Mouse (Mus musculus): ENCODE data around the gene Prr12.
A peak's percentile ranks its signal among the peaks of the same experiment; 100 is the strongest.

The Prr12 gene

GRCm38 (mm10) chr7:45051601-45051974, 1.1 kb downstream of the Prr12 start:
- DNase-seq (ENCODE audit: low read depth, low spot score): no peak

- DNase-seq (ENCODE audit: low read depth, low spot score): peak; percentile 81
Measured at GRCm38 (mm10) chr7:45050945-45051600, 1.6 kb downstream of the Prr12 start.

GRCm38 (mm10) chr7:45048923-45049657, 3.6 kb downstream of the Prr12 start:
- no peak for DNase-seq (ENCODE audit: low read depth, low spot score)

GRCm38 (mm10) chr7:45048001-45048890, 4.4 kb downstream of the Prr12 start:
- DNase-seq (ENCODE audit: low read depth, low spot score): no peak

- no peak for DNase-seq (ENCODE audit: low read depth, low spot score)
Measured at GRCm38 (mm10) chr7:45047491-45047890, 5.2 kb downstream of the Prr12 start.

GRCm38 (mm10) chr7:45046853-45047350, 5.8 kb downstream of the Prr12 start:
- DNase-seq (ENCODE audit: low read depth, low spot score): no peak

GRCm38 (mm10) chr7:45045741-45046140, 6.9 kb downstream of the Prr12 start:
- DNase-seq (ENCODE audit: low read depth, low spot score): no peak

- no peak for DNase-seq (ENCODE audit: low read depth, low spot score)
Measured at GRCm38 (mm10) chr7:45043307-45043706, 9.4 kb downstream of the Prr12 start.

GRCm38 (mm10) chr7:45040851-45041250, 11.8 kb downstream of the Prr12 start:
- no peak for DNase-seq (ENCODE audit: low read depth, low spot score)

- DNase-seq (ENCODE audit: low read depth, low spot score): no peak
Measured at GRCm38 (mm10) chr7:45038411-45038810, 14.3 kb downstream of the Prr12 start.

GRCm38 (mm10) chr7:45037720-45038361, 14.8 kb downstream of the Prr12 start:
- DNase-seq (ENCODE audit: low read depth, low spot score): no peak

- DNase-seq (ENCODE audit: low read depth, low spot score): no peak
Measured at GRCm38 (mm10) chr7:45036702-45037101, 16.0 kb downstream of the Prr12 start.

GRCm38 (mm10) chr7:45035631-45036030, 17.1 kb downstream of the Prr12 start:
- no peak for DNase-seq (ENCODE audit: low read depth, low spot score)

GRCm38 (mm10) chr7:45033722-45034359, 18.8 kb downstream of the Prr12 start:
- DNase-seq (ENCODE audit: low read depth, low spot score): no peak

- DNase-seq (ENCODE audit: low read depth, low spot score): no peak
Measured at GRCm38 (mm10) chr7:45030857-45031256, 21.8 kb downstream of the Prr12 start.

GRCm38 (mm10) chr7:45029995-45030394, 22.7 kb downstream of the Prr12 start:
- no peak for DNase-seq (ENCODE audit: low read depth, low spot score)

- DNase-seq (ENCODE audit: low read depth, low spot score): no peak
Measured at GRCm38 (mm10) chr7:45028351-45028750, 24.3 kb downstream of the Prr12 start.

GRCm38 (mm10) chr7:45027761-45028160, 24.9 kb downstream of the Prr12 start:
- DNase-seq (ENCODE audit: low read depth, low spot score): no peak

- DNase-seq (ENCODE audit: low read depth, low spot score): no peak
Measured at GRCm38 (mm10) chr7:45026256-45026655, 26.4 kb downstream of the Prr12 start.

- no peak for DNase-seq (ENCODE audit: low read depth, low spot score)
Measured at GRCm38 (mm10) chr7:45025601-45026220, 27.0 kb downstream of the Prr12 start.

Measured in WW6 (cell line).